Mouse (Mus musculus) CH12.LX (cell line): ENCODE results near the gene Sdr39u1. TPM values are rescaled to one million over a fixed set of nuclear protein-coding genes. Genes with fewer than 3 reads are reported as not detected.

ENCODE experiments used
- DNase-seq: peaks from one replicate; pipeline ENCODE4 v3.0.0-alpha.2; 2013; ENCODE audit errors: extremely low read depth
- H3K27ac ChIP-seq: 2 replicates; pipeline ENCODE4 v1.5.1; 2012; ENCODE audit warnings: low read depth, mild to moderate bottlenecking, control low read depth, moderate library complexity; ENCODE audit not compliant: insufficient read depth
- H3K27me3 ChIP-seq: replicated peaks from 2 replicates; pipeline ENCODE3; 2012; ENCODE audit warnings: inconsistent platforms
- H3K36me3 ChIP-seq, 2 experiments: replicated peaks in 1 of 2; 2 replicates each; pipeline versions ENCODE3 to v1.6.1; 2012; ENCODE audit warnings: inconsistent platforms in 1 of 2, low read length in 1 of 2, mild to moderate bottlenecking in 1 of 2, mixed read lengths in 1 of 2, moderate library complexity in 1 of 2; ENCODE audit not compliant: control insufficient read depth in 1 of 2, insufficient read depth in 1 of 2
- H3K4me1 ChIP-seq, 2 experiments: 2 replicates each; pipeline ENCODE4 v1.6.1; 2012; ENCODE audit warnings: inconsistent platforms in 1 of 2, moderate library complexity in 1 of 2; ENCODE audit not compliant: insufficient read depth in 2 of 2, control insufficient read depth in 1 of 2
- H3K4me2 ChIP-seq: 2 replicates; pipeline ENCODE4 v1.6.1; 2012; ENCODE audit warnings: low read depth, mild to moderate bottlenecking, control low read depth; ENCODE audit not compliant: poor library complexity, insufficient read depth, severe bottlenecking
- H3K4me3 ChIP-seq, 3 experiments: fragments of 150-350 bp in 1 of 3; sonication (generic) in 1 of 3; replicated peaks in 1 of 3; 2 replicates each; pipeline versions ENCODE3 to v1.5.1; 2011 to 2012; ENCODE audit warnings: low read depth in 2 of 3, low read length in 2 of 3, mild to moderate bottlenecking in 2 of 3, moderate library complexity in 2 of 3, control low read depth in 1 of 3, improper control_type of control experiment in 1 of 3, inconsistent platforms in 1 of 3, mixed read lengths in 1 of 3; ENCODE audit not compliant: poor library complexity in 1 of 3
- H3K79me2 ChIP-seq: replicated peaks from 2 replicates; pipeline ENCODE4 v1.6.1; 2012; ENCODE audit warnings: mild to moderate bottlenecking, moderate library complexity; ENCODE audit not compliant: control insufficient read depth, poor library complexity, insufficient read depth, severe bottlenecking; ENCODE audit errors: extremely low read depth
- H3K9ac ChIP-seq: 2 replicates; pipeline ENCODE4 v1.6.1; 2012; ENCODE audit warnings: low read depth, mild to moderate bottlenecking, control low read depth, moderate library complexity; ENCODE audit not compliant: insufficient read depth
- H3K9me3 ChIP-seq: replicated peaks from 2 replicates; pipeline ENCODE3; 2012; ENCODE audit warnings: low read length, inconsistent platforms, mixed read lengths
- E2F4 ChIP-seq: IDR thresholded peaks from 2 replicates; pipeline ENCODE4 v1.6.1; 2011; ENCODE audit warnings: low read depth, low read length, improper control_type of control experiment; ENCODE audit not compliant: insufficient replicate concordance
- MYC ChIP-seq: IDR thresholded peaks from 2 replicates; pipeline ENCODE4 v1.6.1; 2011; ENCODE audit warnings: low read depth, mild to moderate bottlenecking, improper control_type of control experiment, low read length
- NELFE ChIP-seq: IDR thresholded peaks from 2 replicates; pipeline ENCODE4 v1.6.1; 2011; ENCODE audit warnings: low read depth, low read length, improper control_type of control experiment
- NRF1 ChIP-seq: IDR thresholded peaks from 2 replicates; pipeline ENCODE4 v1.6.1; 2014; ENCODE audit warnings: low read depth, mild to moderate bottlenecking, inconsistent platforms, low read length, improper control_type of control experiment, moderate library complexity
- PAX5 ChIP-seq: IDR thresholded peaks from 2 replicates; pipeline ENCODE4 v1.6.1; 2012; ENCODE audit warnings: low read length, inconsistent platforms, mixed read lengths
- POLR2AphosphoS2 ChIP-seq: IDR thresholded peaks from 2 replicates; pipeline ENCODE4 v1.6.1; 2011; ENCODE audit warnings: low read depth, low read length, improper control_type of control experiment
- SMC3 ChIP-seq: IDR thresholded peaks from 2 replicates; pipeline ENCODE4 v1.6.1; 2011; ENCODE audit warnings: low read depth, low read length, improper control_type of control experiment
- USF2 ChIP-seq: conservative IDR thresholded peaks from 2 replicates; pipeline ENCODE4 v1.6.1; 2011; ENCODE audit warnings: low read depth, low read length, improper control_type of control experiment
- ZMIZ1 ChIP-seq: IDR thresholded peaks from 2 replicates; pipeline ENCODE4 v1.6.1; 2012; ENCODE audit warnings: low read depth, mild to moderate bottlenecking, inconsistent platforms, low read length, improper control_type of control experiment
- ZNF384 ChIP-seq: IDR thresholded peaks from 2 replicates; pipeline ENCODE4 v1.6.1; 2012; ENCODE audit warnings: low read depth, low read length, improper control_type of control experiment, inconsistent platforms
- dilution Hi-C: fragments of 300-500 bp; cut with MboI; formaldehyde crosslinking; loops from 2 replicates; pipeline ENCODE4 v1.14.3; 2020; ENCODE audit warnings: low sequenced_read_pairs; ENCODE audit not compliant: extremely low pct_unique_long_range_greater_than_20kb, extremely low pct_ligation_motif_present
- in situ Hi-C: fragments of 300-500 bp; cut with MboI; formaldehyde crosslinking; loops from 3 replicates; pipeline ENCODE4 v1.14.3; 2019; ENCODE audit warnings: low sequenced_read_pairs, low pct_ligation_motif_present, low pct_unique_long_range_greater_than_20kb, mixed read lengths
- polyA plus RNA-seq: library from polyadenylated mRNA; unstranded; fragments of >175 nt; gene quantifications from 2 replicates; pipeline ENCODE4 v1.2.1, GENCODE M21; 2012; ENCODE audit warnings: low read depth; ENCODE audit not compliant: insufficient read length
- total RNA-seq, 2 experiments: library from RNA; depleted of rRNA; stranded (reverse); fragments of 300-350 nt in 1 of 2; fragments of >200 nt in 1 of 2; gene quantifications; 2 replicates each; pipeline ENCODE4 v1.2.3; 2012 to 2014

Sdr39u1 gene
- total and polyA plus RNA-seq, 3 experiments = 61.4 to 90.8 (median 66.7) TPM

- in situ Hi-C loops (no loop called here), dilution Hi-C loops (no loop called here)
- Histone ChIP-seq H3K4me1 (peaks cover 13 to 29% of the 10 kb centered on the region in 2 experiments; a peak in 3 of 4 replicates), H3K27ac (peak overlapping the region; percentile 89; the same call in 1 of the 2 replicates), H3K4me2 (peak overlapping the region; percentile 67), H3K36me3 (peaks cover 42 to 51% of the 10 kb centered on the region in 2 experiments), H3K9ac (peak overlapping the region; percentile 92; the same call in 1 of the 2 replicates), H3K79me2 (no peaks in the 10 kb centered on the region), H3K27me3 (no peaks in the 10 kb centered on the region)
- DNase-seq = no peak
- no peak for TF ChIP-seq NELFE
- TF ChIP-seq POLR2AphosphoS2 = peak; percentile 64
- TF ChIP-seq E2F4 = no peak
- TF ChIP-seq, all 38 proteins: peak for 1
- Histone ChIP-seq H3K4me3 (peak overlapping the region in 2 of 3 experiments; percentile 73), H3K9me3 (no peaks in the 10 kb centered on the region)
Observed at GRCm38 (mm10) chr14:55898947-55899346, 1.1 kb downstream of the Sdr39u1 start.

- Histone ChIP-seq H3K9me3 (no peaks in the 10 kb centered on the region), H3K36me3 (peaks cover 52 to 63% of the 10 kb centered on the region in 2 experiments)
- dilution Hi-C loops = no loop called here
Observed at GRCm38 (mm10) chr14:55897671-55898070, 2.4 kb downstream of the Sdr39u1 start.

GRCm38 (mm10) chr14:55886571-55887382 is 13.3 kb downstream of the Sdr39u1 start:
- Histone ChIP-seq H3K4me2 (peak overlapping the region; percentile 84), H3K27ac (peak overlapping the region; percentile 96), H3K36me3 (peaks cover 43 to 54% of the 10 kb centered on the region in 2 experiments), H3K4me3 (peak overlapping the region; percentile 73 to 74 (median 73)), H3K9me3 (no peaks in the 10 kb centered on the region), H3K27me3 (no peaks in the 10 kb centered on the region), H3K79me2 (peaks cover 20% of the 10 kb centered on the region)
- in situ Hi-C loops = no loop called here
- TF ChIP-seq NRF1 = 0 out of 2 replicates have a peak, but pooled peaks have one; percentile 13
- TF ChIP-seq PAX5 = no peak
- no peak for TF ChIP-seq SMC3
- TF ChIP-seq MYC = 0 out of 2 replicates have a peak, but pooled peaks have one; percentile 4
- 0 out of 2 replicates have a peak, but pooled peaks have one; percentile 0 for TF ChIP-seq NELFE
- no peak for TF ChIP-seq USF2
- no peak for TF ChIP-seq E2F4
- no peak for TF ChIP-seq ZMIZ1
- TF ChIP-seq, all 38 proteins: peak for 3
- H3K9ac ChIP-seq = peak overlapping the region; percentile 92
- dilution Hi-C loops = no loop called here
- peaks cover 40 to 74% of the 10 kb centered on the region in 2 experiments for H3K4me1 ChIP-seq
- no peak for DNase-seq

More at GRCm38 (mm10) chr14:55897671-55898070, 2.4 kb downstream of the Sdr39u1 start:
- Histone ChIP-seq H3K4me3 (no peak overlapping the region), H3K79me2 (no peaks in the 10 kb centered on the region), H3K27ac (no peak overlapping the region), H3K4me2 (no peak overlapping the region), H3K27me3 (no peaks in the 10 kb centered on the region), H3K9ac (no peak overlapping the region), H3K4me1 (peaks cover 13 to 29% of the 10 kb centered on the region in 2 experiments; a peak in 3 of 4 replicates)
- in situ Hi-C loops = no loop called here
- no peak for TF ChIP-seq ZMIZ1
- no peak for TF ChIP-seq ZNF384
- no peak for DNase-seq
